Mouse (Mus musculus) monocyte, adult 5-6 weeks (primary cell): ENCODE data around the gene Midn. TPM values are rescaled to one million over a fixed set of nuclear protein-coding genes. Genes with fewer than 3 reads are reported as not detected.

Source experiments
- ATAC-seq: fragments of 153-309, 156-312 bp; replicated peaks from 2 replicates; pipeline ENCODE4 v1.8.0; 2017; ENCODE audit warnings: mild to moderate bottlenecking; ENCODE audit not compliant: low TSS enrichment, insufficient number of reproducible peaks, severe bottlenecking, poor library complexity, low FRiP score
- total RNA-seq: library from RNA; stranded (forward); fragments of 200-1000, 200-491, 200-594 nt; gene quantifications from 3 replicates; pipeline ENCODE4 v1.2.3, GENCODE M21; 2017

The Midn gene
- total RNA-seq, 1 experiment from 2014 or later: 29.9 TPM

DNA sequence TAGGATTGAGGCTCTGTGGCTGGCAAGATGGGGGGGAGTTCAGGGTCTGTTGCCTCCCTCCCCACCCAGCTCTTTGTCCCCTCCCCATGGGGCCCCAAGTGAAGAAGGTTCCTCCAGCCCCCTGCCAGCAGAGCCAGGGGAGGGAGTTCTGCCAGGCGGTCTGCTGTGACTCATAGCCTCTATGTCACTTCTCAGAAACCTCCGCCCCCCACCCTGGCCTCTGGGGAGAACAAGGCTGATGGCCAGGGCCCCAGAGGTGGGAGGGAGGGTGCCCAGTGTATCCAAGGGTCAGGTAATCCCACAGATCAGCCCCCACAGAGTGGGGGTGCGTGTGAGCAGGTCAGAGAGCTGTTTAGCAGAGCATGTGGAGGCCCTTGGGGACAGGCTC lies 4.8 kb downstream of the Midn start:
- ATAC-seq: no peak

DNA sequence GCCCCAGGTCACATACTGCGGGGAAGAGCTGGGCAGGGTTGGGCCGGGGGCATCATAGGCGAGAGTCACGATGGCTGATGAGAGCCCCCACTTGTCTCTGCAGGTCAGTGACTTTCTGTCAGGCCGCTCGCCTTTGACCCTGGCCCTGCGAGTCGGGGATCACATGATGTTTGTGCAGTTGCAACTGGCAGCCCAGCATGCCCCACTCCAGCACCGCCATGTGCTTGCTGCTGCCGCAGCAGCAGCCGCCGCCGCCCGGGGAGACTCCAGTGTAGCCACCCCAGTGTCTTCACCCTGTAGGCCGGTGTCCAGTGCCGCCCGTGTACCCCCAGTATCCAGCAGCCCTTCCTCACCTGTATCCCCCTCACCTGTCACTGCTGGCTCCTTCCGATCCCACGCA lies 5.6 kb downstream of the Midn start:
- no peak for ATAC-seq

DNA sequence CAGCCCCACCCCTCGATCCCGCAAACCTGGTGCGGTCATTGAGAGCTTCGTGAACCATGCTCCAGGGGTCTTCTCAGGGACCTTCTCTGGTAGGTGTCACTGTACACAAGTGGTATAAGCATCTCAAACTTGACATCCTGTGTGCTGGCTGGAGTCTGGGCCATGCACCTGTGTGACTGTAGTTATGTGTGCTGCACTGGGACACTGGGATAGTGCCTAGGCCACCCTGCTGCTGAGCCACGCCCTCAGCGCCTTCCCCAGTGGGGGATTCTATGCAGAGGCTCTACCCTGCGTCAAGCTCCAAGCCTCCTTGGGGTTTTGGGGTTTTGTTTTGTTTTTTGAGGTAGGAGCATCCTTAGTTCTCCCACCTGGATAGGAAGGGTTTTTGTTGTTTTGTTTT lies 6.3 kb downstream of the Midn start:
- ATAC-seq: no peak

DNA sequence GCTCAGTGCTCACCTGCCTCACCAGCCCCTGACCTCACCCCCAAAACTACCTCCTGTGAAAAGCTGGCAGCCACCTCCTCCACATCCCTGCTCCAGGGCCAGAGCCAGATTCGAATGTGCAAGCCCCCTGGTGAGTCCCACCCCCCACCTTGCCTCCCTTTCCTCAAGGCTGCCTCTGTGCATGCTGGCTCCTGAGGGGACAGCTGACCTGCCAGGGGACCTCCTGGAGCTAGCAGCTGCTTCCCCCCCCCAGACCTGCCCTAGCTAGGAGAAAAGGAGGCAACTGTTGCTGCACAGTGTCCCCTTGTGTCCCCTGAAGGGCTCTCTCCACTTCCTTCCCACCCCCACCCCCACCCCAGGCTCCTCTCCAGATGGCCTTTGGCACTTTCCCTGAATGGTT lies 7.2 kb downstream of the Midn start:
- no peak for ATAC-seq

DNA sequence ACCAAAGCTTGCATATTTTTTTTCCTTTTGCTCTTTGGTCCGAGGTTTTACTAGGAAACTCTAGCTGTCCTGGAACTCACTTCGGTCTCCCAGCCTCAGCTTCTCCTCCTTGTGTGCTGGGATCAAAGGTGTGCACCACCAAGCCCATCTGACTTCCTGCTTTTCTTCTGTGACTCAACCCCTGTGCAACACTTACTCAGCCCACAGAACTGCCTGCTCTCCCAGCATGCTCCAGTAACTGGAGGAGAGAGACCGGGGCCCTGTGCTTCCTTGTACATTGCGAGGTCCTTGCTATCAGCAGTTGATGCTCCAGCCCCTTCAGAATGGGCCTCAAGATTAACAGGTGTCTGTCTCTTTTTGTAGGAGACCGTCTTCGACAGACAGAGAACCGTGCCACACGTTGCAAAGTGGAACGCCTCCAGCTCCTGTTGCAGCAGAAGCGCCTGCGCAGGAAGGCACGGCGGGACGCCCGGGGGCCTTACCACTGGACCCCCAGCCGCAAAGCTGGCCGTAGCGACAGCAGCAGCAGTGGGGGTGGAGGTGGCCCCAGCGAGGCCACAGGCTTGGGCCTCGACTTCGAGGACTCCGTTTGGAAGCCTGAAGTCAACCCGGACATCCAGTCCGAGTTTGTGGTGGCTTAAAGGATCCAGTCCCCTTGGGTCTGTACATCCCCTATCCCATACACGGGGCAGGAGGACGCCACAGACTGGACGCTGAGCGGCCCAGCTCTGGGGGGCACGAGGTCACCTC lies 8.1 kb downstream of the Midn start:
- no peak for ATAC-seq

DNA sequence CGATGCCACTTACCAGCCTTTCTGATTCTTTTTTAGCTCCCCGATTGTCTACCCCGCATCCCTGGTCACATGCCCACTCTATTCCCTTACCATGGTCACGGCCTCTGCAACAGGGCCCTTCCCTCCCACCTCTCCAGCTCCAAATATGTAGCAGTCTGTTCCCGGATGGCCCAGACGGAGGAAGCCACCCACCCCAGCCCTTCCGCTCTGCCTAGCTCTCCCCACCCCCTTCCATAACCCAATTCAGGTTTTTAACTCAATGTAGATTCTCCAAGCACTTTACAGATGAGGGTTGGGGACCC lies 8.6 kb downstream of the Midn start:
- ATAC-seq: no peak

DNA sequence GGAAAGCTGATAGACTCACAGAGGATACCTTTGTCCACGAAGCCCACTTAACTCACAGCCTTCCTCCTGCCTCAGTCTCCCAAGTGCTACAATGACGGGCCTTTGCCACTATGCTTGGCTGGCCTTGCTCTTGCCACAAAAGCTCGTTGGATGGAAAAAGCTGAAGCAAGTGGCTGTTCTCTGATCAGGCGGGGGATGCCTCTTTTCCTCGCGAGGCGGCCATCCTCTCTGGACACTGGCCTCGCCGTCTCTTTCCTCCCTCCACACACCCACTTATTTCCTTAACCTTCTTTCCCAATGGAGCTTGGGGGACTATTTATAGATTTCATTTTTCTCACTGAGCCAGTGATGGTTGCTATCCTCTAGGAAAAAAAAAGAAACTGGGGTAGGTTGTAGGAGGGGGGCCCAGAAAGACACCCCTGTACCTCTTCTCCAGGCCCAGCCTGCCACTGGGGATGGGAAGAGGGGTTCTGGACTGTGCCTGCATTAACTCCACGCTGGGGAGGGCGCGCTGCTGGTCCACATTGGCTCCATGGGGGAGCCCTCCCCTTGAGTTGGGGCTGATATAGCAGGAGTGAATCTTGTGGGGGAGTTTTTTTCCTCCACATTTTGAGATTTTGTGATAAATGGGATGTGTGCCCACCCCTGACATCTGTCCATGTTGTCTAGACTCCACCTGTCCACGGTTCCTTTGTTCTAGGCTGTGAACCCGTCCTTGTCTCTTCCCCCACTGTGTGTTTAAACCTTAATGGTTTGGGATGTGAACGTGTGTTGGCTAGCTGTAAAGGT lies 9.3 kb downstream of the Midn start:
- no peak for ATAC-seq

DNA sequence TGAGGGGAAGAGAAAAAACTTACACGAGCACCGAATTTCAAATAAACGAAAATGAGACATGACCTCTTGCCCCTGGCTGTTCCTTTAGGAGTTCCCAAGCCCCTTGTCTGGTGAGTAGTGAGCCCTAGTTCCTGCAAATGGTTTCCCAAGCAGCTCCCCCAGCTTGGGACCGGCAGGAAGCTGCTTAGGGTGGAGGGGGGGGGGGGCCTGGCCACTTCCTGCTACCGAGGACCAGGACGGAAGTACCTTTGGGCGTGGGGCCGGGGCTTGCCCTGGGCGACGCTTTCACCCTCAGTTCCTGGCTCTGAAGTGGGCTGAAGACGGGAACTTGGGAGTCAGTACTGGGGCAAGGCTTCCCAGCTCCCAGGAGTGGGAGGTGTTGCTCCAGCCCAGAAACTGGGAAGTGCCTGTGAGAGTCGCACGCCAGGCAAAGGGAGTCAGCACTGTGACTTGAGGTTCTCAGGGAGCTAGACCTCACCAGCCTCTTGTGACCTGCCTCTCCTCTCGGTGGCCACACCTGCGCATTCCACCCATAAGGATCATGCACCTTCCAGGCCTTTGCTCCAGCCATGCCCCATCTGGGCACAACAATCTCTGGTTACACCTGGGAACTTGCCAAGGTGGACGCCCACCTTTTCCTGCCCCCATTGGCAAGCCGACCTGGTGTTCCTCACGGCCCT lies 10.4 kb downstream of the Midn start:
- peak; percentile 15 for ATAC-seq

DNA sequence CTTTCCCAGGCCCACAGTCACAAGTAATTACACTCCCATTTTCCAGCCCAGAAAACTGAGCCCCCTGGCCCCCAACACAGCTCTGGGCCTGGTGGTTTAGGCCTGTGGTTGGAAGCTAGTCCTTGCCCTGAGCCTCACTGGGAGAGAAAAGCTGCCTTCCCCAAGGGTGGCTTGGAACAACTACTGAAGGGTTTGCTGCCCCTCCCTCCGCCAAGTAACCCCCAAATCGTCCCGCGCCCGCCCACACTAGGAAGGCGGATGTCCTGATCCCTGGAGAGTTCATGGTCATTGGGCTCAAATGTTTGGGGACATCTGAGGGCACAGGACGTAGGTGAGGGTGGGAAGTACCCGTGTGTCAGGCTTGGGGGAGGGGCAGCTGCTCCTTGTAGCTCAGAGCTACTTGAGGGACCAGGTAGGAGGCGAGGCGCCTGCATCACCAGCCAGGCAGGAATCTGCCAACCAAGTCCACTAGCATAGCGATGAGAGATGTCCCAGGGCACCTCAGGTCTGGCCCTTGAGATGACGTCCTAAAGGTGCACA lies 11.0 kb downstream of the Midn start:
- no peak for ATAC-seq

DNA sequence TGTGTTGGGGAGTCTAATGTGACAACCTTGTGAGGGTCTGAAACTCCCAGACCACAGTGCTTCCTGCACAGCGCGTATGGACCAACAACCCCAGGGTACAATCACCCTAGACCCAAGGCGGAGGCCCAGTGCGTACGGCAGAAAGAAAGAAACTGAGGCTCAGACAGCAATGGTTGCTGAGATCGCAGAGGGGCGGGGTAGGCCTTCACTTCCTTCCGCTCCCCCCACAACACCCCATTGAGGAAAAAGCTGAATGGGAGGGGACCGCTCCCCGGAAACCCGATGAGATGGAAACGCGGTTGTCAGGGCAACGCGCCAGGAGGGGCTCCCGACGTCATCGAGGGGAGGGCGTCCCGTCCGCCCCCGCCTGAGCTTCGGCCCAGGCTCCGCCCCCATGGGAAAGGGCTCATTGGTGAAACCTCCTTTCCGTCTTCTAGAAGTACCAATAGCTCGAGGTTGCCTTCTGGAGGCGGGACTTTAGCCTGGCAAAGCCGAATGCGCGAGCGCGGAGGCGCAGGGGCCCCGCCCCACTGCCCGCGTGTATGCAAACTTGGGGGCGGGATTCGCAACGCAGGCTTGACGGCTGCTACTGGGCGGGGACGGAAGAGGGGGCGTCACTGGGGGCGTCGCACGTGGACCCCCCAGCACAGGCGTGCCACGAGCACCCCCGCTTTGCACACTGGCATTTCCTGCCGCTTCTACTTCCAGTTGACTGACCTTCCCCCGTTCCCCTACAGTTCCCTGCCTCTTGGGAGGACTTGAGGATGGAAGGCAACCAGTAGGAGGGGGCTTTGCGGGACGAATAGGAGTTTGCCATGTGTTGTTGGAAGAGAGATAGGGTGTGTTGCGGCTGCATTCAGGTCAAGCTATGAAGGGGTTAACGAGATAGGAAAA lies 11.7 kb downstream of the Midn start:
- peak; percentile 68 for ATAC-seq

DNA sequence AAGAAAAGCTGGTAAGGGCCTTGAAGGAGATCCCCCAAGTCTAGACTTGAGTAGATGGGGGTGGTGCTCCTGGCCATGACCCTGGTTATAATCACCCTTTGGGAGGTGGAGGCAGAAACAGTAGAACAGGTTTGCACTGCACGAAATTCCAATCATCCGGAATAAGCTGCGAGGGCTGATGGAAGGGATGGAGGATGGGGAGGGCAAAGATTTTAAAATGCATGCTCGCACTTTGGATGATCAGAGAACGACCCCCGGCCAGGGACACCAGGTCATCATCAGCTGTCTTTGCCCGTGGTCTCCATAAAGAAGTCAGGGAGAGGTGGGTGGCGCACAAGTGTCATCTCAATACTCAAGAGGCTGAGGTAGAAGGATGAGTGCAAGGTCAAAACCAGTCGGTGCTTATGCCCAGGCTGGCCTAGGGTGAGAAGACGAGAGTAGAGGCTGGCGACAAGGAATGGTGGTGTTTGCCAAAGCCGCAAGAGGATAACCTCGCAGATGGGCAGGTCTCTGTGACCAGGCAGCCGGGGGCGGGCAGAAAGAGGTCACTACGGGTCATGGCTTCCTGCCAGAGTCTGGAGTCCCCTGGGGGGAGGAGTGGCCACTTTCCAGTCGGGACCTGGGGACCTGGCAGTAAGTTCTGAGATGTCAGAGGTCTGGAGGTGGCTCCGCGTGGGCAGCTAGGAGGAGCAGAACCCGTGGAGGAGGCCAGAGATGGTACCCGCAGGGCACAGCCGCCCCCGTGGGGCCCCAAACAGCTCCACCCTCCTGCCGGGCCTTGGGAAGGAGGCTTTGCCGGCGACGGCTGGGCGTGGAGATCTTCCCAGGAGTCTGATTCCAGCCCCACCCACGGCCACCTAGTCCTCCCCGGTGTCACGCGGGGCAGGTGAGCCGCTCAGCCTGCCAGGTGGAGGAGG lies 12.6 kb downstream of the Midn start:
- ATAC-seq: 0 out of 2 replicates have a peak, but pooled peaks have one; percentile 6

DNA sequence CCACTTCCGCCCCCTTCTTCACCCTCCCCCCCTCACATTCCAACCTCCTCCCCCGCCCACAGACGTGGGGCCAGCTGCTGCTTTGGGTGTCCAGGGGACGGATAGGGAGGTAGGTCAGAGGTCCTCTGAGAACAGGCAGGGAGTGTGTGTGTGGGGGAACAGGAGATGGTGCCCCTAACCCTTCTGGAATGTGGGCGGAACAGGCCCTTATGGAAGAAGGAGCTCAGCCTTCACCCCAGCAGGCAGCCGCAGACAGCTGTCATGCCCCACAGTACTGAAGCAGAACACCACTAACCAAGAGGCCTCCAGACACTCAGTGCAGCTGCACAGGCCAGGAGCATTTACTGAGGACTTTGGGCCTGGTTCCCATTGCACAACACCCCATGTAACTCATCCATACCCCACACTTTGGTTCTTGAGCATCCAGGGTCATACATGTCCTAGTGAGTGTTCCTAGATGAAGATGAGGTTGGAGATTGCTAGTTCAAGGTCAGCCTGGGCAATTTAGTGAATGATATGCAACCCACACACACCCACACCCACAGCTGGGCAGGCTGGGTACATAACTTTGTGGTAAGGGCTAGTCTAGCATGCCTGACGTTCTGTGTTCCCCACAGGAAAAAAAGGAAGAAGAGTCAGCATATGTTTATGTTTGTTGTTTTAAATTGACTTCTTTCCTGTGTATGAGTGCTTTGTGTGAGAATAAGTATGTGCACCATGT lies 13.6 kb downstream of the Midn start:
- ATAC-seq: no peak

DNA sequence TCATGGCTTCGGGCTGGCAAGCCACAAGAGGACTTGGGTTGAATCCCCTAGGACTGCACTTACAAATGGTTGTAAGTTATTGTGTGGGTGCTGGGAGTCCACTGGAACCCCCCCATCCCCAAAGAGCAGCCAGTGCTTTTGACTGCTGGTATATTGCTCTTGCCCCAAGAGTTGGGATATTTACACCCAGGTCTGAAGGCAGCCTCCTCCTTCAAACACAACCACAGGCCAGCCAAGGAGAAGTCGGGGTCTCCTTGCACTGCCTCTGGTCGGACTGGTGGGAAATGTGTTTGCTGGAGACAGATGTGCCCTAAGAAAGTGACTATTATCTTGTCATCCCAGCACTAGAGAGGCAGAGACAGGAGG lies 14.2 kb downstream of the Midn start:
- no peak for ATAC-seq

DNA sequence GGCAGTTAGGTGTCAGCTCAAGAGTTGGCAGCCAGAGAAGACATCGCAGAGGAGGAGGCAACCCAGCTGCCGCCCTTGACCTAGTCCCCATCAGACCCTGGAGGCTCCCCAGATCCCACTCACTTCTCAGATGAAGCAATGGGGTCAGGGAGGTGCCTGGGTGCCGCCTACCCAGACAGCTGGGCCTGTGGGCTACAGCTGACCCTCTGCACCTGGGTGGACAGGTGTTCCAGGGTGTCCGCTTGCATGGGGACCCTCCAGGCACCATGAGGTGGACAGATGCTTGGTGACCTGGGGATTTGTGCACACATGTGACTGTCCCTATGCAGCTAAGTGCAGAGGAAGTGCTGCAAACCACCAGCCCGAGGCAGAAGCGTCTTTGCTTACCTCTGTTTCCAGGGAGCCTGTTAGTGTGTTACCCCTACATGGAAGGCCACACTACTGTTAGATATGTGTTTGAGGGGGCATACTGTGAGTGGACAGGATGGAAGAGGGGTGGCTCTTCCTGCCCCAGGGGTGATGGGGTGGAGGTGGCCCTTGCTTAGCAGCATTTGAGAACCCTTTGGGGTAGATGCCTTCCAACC lies 14.7 kb downstream of the Midn start:
- no peak for ATAC-seq

DNA sequence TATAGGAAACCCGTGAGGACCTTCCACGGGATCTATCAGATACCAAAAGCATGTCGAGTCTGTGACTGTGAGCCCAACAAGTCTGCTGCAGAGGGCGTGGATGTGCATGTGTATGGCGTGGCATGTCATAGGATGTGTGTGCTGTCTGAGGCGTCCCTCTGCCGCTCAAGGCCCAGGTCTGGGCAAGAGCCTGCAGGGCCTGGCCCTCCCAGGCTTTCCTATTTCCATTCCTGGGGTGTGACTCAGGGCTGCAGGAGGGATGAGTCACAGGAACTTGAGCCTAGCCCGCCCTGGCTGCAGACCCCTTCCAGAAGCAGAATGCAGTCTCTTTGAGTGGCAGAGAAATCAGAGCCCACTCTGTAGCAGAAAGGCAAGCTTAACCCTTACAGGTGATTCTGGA lies 15.6 kb downstream of the Midn start:
- ATAC-seq: no peak

DNA sequence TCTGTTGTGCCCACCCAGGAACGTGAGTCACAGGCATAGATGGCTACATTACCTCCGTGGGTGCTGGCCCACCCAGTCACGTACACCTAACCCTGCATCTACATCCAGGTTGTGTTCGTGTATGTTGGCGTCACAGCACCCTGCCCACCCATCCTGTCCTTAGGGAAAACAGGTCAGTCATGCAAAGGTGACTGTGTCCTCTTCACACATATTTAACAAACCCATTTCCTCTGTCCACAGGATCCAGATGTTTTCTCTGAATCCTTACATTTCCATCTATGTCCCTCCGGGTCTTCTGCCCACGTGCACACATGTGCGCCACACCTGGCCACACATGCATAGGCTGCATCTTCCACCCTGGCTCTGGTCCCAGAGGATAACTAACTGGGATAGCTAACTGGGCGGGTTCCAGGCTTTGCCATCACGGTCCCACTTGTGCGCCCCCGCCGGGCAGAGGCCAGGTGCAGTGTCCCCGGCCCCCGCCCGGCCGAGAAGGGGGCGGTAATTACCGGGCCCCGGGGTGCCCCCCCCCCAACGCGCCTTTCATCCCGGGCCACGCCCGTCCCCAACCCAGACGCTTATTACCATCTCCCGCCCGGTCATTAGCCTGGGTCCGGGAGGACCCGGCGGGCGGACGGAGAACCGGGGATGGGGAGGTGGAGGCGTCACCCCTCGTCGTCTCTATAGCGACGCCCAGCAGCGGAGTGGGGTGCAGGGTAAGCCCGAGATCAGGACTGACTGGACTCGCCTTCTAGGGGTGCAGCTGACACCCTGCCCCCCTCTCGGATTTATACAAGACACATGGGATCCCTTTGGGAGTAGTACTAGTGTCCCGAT lies 16.3 kb downstream of the Midn start:
- no peak for ATAC-seq
